Mouse (Mus musculus) midbrain, embryonic 16.5 days (tissue): ENCODE results near the gene Tmem39b. TPM values are rescaled to one million over a fixed set of nuclear protein-coding genes. Genes with fewer than 3 reads are reported as not detected.

ENCODE experiments used
- ATAC-seq: fragments of 200-750 bp; cut with Nextera tagmentation; 2 replicates; pipeline ENCODE4 v1.8.0; 2017; ENCODE audit warnings: moderate TSS enrichment
- H3K27ac ChIP-seq: fragments of 300-500 bp; sonication (generic); 2 replicates; pipeline ENCODE4 v1.5.1; 2014; ENCODE audit warnings: mild to moderate bottlenecking, low read length, mixed read lengths
- H3K27me3 ChIP-seq: fragments of 300-500 bp; sonication (generic); 2 replicates; pipeline ENCODE4 v1.6.1; 2014; ENCODE audit warnings: low read depth, low read length, mixed read lengths; ENCODE audit not compliant: control insufficient read depth, insufficient read depth
- H3K36me3 ChIP-seq: fragments of 300-500 bp; sonication (generic); 2 replicates; pipeline ENCODE4 v1.6.1; 2014; ENCODE audit warnings: mild to moderate bottlenecking, low read length, moderate library complexity, mixed read lengths; ENCODE audit not compliant: control insufficient read depth, insufficient read depth
- H3K4me1 ChIP-seq: fragments of 300-500 bp; sonication (generic); 2 replicates; pipeline ENCODE4 v1.6.1; 2014; ENCODE audit warnings: mild to moderate bottlenecking, low read length, mixed read lengths; ENCODE audit not compliant: control insufficient read depth, insufficient read depth
- H3K4me2 ChIP-seq: fragments of 300-500 bp; sonication (generic); 2 replicates; pipeline ENCODE4 v1.6.1; 2014; ENCODE audit warnings: mild to moderate bottlenecking, low read length, mixed read lengths
- H3K4me3 ChIP-seq: fragments of 300-500 bp; sonication (generic); 2 replicates; pipeline ENCODE4 v1.5.1; 2014; ENCODE audit warnings: low read depth, mild to moderate bottlenecking, low read length, moderate library complexity, mixed read lengths
- H3K9ac ChIP-seq: fragments of 300-500 bp; sonication (generic); 2 replicates; pipeline ENCODE4 v1.6.1; 2014; ENCODE audit warnings: low read depth, low read length, mixed read lengths
- H3K9me3 ChIP-seq: fragments of 300-500 bp; sonication (generic); replicated peaks from 2 replicates; pipeline ENCODE4 v1.6.1; 2014; ENCODE audit warnings: mild to moderate bottlenecking, low read length, mixed read lengths; ENCODE audit not compliant: control insufficient read depth, poor library complexity, severe bottlenecking
- WGBS: fragments of 180-500 bp; shearing (Covaris S2); extraction: QIAGEN DNeasy Blood & Tissue Kit; methylation state at CpG from one replicate; pipeline ENCODE4 v1.1.7; 2014; 5-methylcytosine and 5-hydroxymethylcytosine counted together
- polyA plus RNA-seq: library from polyadenylated mRNA; unstranded; fragments of >200 nt; fragmentation: Nextera tagmentation; extraction: Ambion mirVana; gene quantifications from 2 replicates; pipeline ENCODE4 v1.2.1, GENCODE M21; 2015

Tmem39b gene
- polyA plus RNA-seq, result 16.8 and 18.2 TPM in 2 replicates

DNA sequence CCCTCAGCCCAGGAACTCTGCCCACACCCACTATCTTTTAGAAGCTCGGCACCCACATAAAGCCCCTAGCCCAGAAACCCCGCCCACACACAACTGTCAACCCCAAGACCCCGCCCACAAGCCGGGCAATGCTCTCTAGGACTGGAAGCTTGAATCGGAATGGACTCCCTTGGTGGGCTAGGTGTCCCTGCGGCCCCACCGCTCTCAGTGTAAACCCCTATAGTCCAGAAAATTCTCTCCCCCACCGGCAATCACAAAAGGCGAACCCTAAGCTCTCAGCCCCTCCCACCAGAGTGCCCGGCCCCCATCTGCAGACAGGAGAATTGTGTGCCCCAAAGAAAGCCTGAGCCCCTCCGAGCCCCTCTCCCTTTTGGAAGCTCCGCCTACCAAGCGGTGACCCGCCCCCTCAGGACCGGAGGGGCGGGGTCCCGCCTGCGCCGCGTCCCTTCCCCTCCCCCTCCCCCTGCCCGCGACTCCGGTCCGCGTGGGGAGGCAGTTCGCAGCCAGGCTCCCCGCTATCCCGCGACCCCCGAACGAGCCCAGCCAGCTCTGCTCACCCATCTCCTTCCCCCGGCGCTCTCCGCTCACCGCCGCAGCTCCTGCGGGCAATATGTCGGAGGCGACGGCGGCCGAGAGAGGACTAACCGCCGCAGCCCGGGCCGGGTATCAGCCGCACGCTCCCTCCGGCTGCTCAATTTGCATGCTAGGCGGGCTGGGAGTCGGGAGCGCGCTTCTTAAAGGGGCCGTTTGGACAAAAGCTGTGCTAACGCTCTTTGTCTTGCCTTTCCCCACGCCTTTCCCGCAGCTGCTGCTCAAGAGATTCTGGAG is at the start of gene Tmem39b:
Gene Tmem39b, minus strand, starts transcription at position 681 of the 828 bp plus-strand sequence.
- H3K9me3 ChIP-seq, result no peaks in the 10 kb centered on the region
- H3K27ac ChIP-seq, result peak within 1 kb of the TSS; percentile 98
- H3K27me3 ChIP-seq, result no peaks in the 10 kb centered on the region
- WGBS, result under 1% methylated on average over 53 of the region's 57 CpGs
- peak within 1 kb of the TSS; percentile 84 for H3K9ac ChIP-seq
- H3K36me3 ChIP-seq, result peaks cover 21% of the 10 kb centered on the region
- H3K4me3 ChIP-seq, result peak within 1 kb of the TSS; percentile 63
- H3K4me2 ChIP-seq, result peak within 1 kb of the TSS; percentile 72
- H3K4me1 ChIP-seq, result peaks cover 20% of the 10 kb centered on the region
- peak; percentile 91 for ATAC-seq

DNA sequence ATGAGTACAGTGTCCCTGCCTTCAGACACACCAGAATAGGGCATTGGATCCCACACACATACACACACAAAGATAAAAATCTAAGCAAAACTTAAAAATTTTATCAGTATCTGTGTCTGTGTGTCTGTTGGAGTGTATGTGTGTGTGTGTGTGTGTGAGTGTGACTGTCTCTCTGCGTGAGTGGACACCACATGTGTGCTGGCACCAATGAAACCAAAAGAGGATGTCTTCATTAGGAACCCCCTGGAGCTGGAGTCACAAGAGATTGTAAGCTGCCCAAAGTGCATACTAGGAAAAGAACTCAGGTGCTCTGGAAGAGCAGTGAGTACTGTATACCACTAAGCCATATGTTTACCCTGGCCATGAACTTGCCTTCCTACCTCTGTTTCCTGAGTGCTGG is 49.5 kb upstream of the Tmem39b start:
- Histone ChIP-seq H3K4me3 (no peak overlapping the region), H3K9ac (no peak overlapping the region), H3K4me1 (peaks cover 7% of the 10 kb centered on the region), H3K9me3 (no peaks in the 10 kb centered on the region), H3K4me2 (no peak overlapping the region), H3K27ac (no peak overlapping the region), H3K27me3 (no peaks in the 10 kb centered on the region), H3K36me3 (no peaks in the 10 kb centered on the region)
- no peak for ATAC-seq
- WGBS, result 68% methylated on average over 1 of the region's 1 CpGs

DNA sequence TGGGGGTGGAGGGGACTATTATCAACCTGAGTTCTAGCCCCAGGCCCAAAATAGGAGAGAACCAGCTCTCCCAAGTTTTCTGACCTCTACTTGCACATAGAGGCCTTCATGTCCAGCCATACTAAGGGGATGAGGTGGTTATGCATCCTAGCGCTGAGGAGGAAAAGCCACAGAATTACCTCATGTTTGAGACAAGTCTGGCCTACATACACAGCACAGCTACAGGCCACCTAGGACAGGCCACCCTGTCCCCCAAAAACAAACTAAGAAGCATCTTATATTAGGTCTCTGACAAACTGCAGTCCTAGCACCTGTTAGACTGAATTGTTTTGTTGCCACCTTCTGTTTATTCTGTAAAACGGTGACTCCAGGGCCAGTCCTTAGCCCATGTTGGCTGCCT is 46.9 kb upstream of the Tmem39b start:
- Histone ChIP-seq H3K4me2 (peak overlapping the region; percentile 53), H3K27me3 (no peaks in the 10 kb centered on the region), H3K27ac (peak overlapping the region; percentile 99), H3K9me3 (no peaks in the 10 kb centered on the region), H3K36me3 (no peaks in the 10 kb centered on the region), H3K4me3 (peak overlapping the region; percentile 99), H3K4me1 (peaks cover 24% of the 10 kb centered on the region), H3K9ac (peak overlapping the region; percentile 94)
- no peak for ATAC-seq
- WGBS, result 40% methylated on average over 2 of the region's 2 CpGs

DNA sequence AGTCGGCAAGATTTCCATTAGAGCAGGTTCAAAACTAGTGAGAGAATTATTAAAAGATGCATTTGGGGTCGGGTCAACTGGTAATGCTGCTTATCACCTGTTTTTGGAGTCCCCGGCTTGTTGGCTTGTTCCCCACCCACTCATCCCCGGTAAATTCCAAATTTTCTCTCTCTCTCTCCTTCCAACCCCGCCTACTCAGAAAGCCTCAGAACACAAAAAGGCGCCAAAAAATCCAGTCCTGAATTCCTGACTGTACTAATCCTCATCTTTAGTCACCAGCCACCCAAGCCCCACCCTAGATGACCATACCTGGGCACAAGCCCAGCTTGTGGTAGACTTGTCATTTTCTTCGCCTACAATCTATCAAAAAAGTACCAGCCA is 46.4 kb upstream of the Tmem39b start:
- peak overlapping the region; percentile 99 for H3K4me3 ChIP-seq

DNA sequence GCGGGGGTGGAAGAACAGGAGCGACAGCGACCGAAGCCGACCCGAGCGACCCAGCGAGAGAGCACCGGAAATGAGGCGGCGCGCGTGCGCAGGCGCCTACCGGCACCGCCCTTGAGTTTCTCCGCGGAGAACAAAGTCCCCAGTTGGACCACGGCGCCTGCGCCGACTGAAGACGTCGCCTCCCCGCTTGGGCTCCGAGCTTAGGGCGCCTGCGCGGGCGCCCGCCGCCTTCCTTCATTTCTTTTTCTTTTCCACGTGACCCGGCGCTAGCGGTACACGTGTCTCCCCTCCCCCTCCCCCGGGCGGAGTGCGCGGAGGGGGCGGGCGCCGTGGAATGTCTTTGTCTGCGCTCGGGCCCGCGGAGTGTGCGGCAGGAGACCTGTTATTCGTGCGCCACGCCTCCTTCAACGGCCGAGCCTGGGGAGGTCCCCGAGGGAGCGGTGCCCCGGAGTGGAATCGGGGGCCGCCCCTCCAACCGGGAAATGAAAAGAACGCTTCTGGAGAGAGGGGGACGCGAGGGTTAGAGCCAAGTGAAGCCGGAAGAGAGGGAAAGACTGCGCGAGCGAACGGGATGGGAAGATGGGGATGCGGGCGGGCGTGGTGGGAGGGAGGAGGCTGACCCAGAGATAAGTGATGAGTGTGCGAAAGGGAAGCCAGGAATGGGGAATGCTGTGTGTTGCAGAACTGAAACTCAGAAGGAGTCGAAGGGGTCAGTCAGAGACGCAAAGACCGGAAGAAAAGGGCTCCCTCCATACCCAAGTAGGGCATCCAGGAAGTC is 45.8 kb upstream of the Tmem39b start, which contains the start of gene Khdrbs1:
Gene Khdrbs1, minus strand, starts transcription at position 72 of the 778 bp plus-strand sequence.
- H3K4me1 ChIP-seq, result peaks cover 28% of the 10 kb centered on the region
- H3K4me2 ChIP-seq, result peak within 1 kb of the TSS; percentile 63
- H3K9ac ChIP-seq, result peak within 1 kb of the TSS; percentile 99
- H3K27ac ChIP-seq, result peak within 1 kb of the TSS; percentile 99
- under 1% methylated on average over 74 of the region's 76 CpGs for WGBS
- H3K27me3 ChIP-seq, result no peaks in the 10 kb centered on the region
- peak within 1 kb of the TSS; percentile 99 for H3K4me3 ChIP-seq
- no peaks in the 10 kb centered on the region for H3K9me3 ChIP-seq
- peak; percentile 91 for ATAC-seq
- H3K36me3 ChIP-seq, result no peaks in the 10 kb centered on the region

More for the DNA sequence above, 46.4 kb upstream of the Tmem39b start:
- Histone ChIP-seq H3K4me1 (peaks cover 27% of the 10 kb centered on the region), H3K9me3 (no peaks in the 10 kb centered on the region), H3K36me3 (no peaks in the 10 kb centered on the region), H3K4me2 (peak overlapping the region; percentile 53), H3K27ac (peak overlapping the region; percentile 99), H3K27me3 (no peaks in the 10 kb centered on the region), H3K9ac (peak overlapping the region; percentile 94)
- ATAC-seq, result no peak
- 5% methylated on average over 7 of the region's 7 CpGs for WGBS

DNA sequence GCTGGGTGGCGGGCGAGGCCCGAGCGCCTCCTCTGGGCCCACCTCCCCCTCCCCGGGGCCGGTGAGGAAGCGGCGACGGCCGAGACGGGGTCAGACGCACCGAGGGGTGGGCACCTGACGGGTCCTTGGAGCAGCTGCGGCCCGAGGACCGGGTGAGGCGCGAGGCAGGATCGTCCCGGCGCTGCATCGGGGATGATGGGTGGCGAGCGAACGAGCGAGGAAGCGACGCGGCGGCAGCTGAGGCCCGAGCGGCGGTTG is 45.3 kb upstream of the Tmem39b start:
- no peaks in the 10 kb centered on the region for H3K36me3 ChIP-seq
- no peaks in the 10 kb centered on the region for H3K27me3 ChIP-seq
- H3K4me1 ChIP-seq, result peaks cover 28% of the 10 kb centered on the region
- peak overlapping the region; percentile 99 for H3K4me3 ChIP-seq
- ATAC-seq, result peak; percentile 79
- H3K27ac ChIP-seq, result peak overlapping the region; percentile 99
- peak overlapping the region; percentile 63 for H3K4me2 ChIP-seq
- H3K9ac ChIP-seq, result peak overlapping the region; percentile 99
- WGBS, result 0% methylated on average over 28 of the region's 34 CpGs
- no peaks in the 10 kb centered on the region for H3K9me3 ChIP-seq

DNA sequence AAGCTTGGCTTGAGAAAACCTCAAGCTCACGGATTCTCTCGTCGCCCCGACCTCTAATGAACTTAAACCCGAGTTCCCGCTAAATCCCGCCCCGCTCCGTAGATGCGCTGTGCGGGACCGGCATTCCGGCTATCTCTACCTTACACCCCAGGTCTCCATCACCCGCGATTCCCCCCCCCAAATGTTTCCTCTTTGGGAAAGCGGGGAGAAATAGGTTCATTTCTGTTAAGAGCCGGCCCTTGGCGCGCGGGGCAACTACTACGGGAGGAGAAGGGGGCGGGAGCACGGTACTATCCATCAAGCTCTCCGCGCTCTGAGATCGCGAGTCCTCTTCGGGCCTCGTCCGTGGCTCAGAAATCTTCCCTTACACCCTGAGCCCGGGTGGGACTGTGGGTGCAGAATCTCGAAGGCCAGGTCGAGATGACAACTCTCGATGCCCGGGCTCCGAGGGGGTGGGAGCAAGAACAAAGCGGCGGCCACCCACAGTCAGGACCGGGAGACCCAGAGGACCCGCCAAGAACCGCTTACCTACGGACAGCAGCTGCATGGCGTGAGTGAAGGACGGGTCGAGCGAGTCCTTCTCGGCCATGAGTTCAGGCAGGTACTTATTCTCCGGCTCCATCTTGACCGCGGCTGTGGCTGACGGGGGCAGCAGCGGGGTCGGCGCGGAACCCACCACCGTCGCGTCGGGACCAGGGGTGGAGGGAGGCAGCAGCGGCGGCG is 44.8 kb upstream of the Tmem39b start:
- H3K36me3 ChIP-seq, result no peaks in the 10 kb centered on the region
- H3K9ac ChIP-seq, result peak overlapping the region; percentile 99
- no peaks in the 10 kb centered on the region for H3K27me3 ChIP-seq
- ATAC-seq, result peak; percentile 37
- H3K4me1 ChIP-seq, result peaks cover 28% of the 10 kb centered on the region
- H3K9me3 ChIP-seq, result no peaks in the 10 kb centered on the region
- peak overlapping the region; percentile 63 for H3K4me2 ChIP-seq
- WGBS, result under 1% methylated on average over 62 of the region's 62 CpGs
- peak overlapping the region; percentile 99 for H3K27ac ChIP-seq
- peak overlapping the region; percentile 99 for H3K4me3 ChIP-seq

DNA sequence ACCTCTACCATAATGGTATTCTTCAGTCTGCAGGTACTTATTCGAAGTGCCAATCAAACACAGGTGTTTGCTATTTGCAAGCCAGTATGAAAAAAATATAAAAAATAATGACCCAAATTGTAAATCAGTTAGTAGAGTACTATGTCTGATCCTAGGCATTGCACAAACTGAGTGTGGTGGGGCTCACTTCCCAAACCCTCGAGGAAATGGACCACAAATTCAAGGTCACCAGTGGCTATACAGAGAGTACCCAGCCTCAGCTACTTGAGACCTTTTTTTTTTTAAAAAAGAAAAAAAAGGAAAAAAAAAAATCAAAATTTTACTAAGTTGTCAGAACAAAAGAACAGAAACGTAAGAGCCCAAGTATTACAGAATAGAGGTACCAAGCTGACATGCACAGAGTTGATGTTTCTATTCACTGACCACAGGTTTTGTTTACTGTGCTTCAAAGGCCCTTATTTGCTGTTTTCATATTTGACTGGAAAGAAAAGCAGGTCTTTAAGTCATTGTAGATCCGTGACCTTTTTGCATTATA is 42.5 kb upstream of the Tmem39b start:
- no peak overlapping the region for H3K27ac ChIP-seq
- H3K4me3 ChIP-seq, result peak overlapping the region; percentile 14; the same call in 1 of the 2 replicates
- H3K9ac ChIP-seq, result no peak overlapping the region
- H3K27me3 ChIP-seq, result no peaks in the 10 kb centered on the region
- H3K4me1 ChIP-seq, result peaks cover 30% of the 10 kb centered on the region
- no peaks in the 10 kb centered on the region for H3K9me3 ChIP-seq
- ATAC-seq, result no peak
- H3K4me2 ChIP-seq, result peak overlapping the region; percentile 63
- H3K36me3 ChIP-seq, result no peaks in the 10 kb centered on the region
- WGBS, result 72% methylated on average over 4 of the region's 4 CpGs
